Mouse (Mus musculus) neural tube, embryonic 15.5 days (tissue): ENCODE measurements around the gene 4930455H04Rik. TPM values are rescaled to one million over a fixed set of nuclear protein-coding genes. Genes with fewer than 3 reads are reported as not detected.

Experiments used
- ATAC-seq: fragments of 200-750 bp; cut with Nextera tagmentation; 2 replicates; pipeline ENCODE4 v1.8.0; 2017; ENCODE audit warnings: mild to moderate bottlenecking, moderate TSS enrichment, moderate library complexity; ENCODE audit not compliant: low FRiP score
- H3K27ac ChIP-seq: fragments of 300-500 bp; sonication (generic); replicated peaks from 2 replicates; pipeline ENCODE4 v1.5.1; 2015; ENCODE audit warnings: mild to moderate bottlenecking, inconsistent platforms
- H3K27me3 ChIP-seq: fragments of 300-500 bp; sonication (generic); replicated peaks from 2 replicates; pipeline ENCODE4 v1.6.1; 2015; ENCODE audit warnings: inconsistent platforms
- H3K36me3 ChIP-seq: fragments of 300-500 bp; sonication (generic); 2 replicates; pipeline ENCODE4 v1.6.1; 2015; ENCODE audit warnings: inconsistent platforms
- H3K4me1 ChIP-seq: fragments of 300-500 bp; sonication (generic); 2 replicates; pipeline ENCODE4 v1.6.1; 2015; ENCODE audit warnings: inconsistent platforms
- H3K4me2 ChIP-seq: fragments of 300-500 bp; sonication (generic); 2 replicates; pipeline ENCODE4 v1.6.1; 2015; ENCODE audit warnings: inconsistent platforms, mild to moderate bottlenecking, moderate library complexity
- H3K4me3 ChIP-seq: fragments of 300-500 bp; sonication (generic); replicated peaks from 2 replicates; pipeline ENCODE4 v1.5.1; 2015; ENCODE audit warnings: mild to moderate bottlenecking, inconsistent platforms
- H3K9ac ChIP-seq: fragments of 300-500 bp; sonication (generic); replicated peaks from 2 replicates; pipeline ENCODE4 v1.6.1; 2015; ENCODE audit warnings: mild to moderate bottlenecking, inconsistent platforms
- H3K9me3 ChIP-seq: fragments of 300-500 bp; sonication (generic); replicated peaks from 2 replicates; pipeline ENCODE4 v1.6.1; 2016; ENCODE audit warnings: inconsistent platforms
- WGBS: fragments of 180-500 bp; shearing (Covaris S2); methylation state at CpG from one replicate; pipeline ENCODE4 v1.1.7; 2015; ENCODE audit warnings: mixed read lengths; 5-methylcytosine and 5-hydroxymethylcytosine counted together
- polyA plus RNA-seq: library from polyadenylated mRNA; unstranded; fragments of >200 nt; fragmentation: Nextera tagmentation; extraction: Ambion mirVana; gene quantifications from 2 replicates; pipeline ENCODE4 v1.2.1, GENCODE M21; 2015

The 4930455H04Rik gene
- polyA plus RNA-seq, 1 experiment from 2014 or later = not detected

DNA sequence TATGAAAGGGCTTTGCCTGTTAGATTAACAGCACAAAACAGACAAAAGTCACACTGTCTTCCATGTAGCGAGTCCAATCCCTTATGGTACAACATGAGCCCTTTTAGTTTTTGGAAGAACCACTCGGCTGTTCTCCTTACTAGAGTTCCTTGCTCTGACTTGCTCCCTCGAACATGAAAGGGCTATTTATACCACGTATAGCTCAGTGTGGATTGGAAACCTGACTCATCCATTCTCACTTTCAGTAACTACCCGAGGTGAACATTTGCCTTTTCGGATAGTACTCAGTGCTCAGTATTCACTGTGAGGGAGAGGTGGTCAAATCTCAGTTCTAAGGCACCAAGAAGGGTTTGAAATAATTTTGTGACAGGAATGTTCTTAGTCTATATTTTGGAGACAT is 35.3 kb downstream of the 4930455H04Rik start:
- Histone ChIP-seq H3K4me1 (peaks cover 13% of the 10 kb centered on the region), H3K27ac (no peak overlapping the region), H3K9ac (no peak overlapping the region), H3K4me3 (no peak overlapping the region), H3K27me3 (0 out of 2 replicates have a peak, but pooled peaks cover 4% of the 10 kb centered on the region), H3K36me3 (no peaks in the 10 kb centered on the region), H3K9me3 (no peaks in the 10 kb centered on the region), H3K4me2 (no peak overlapping the region)
- no peak for ATAC-seq
- WGBS = 81% methylated on average over 6 of the region's 6 CpGs

DNA sequence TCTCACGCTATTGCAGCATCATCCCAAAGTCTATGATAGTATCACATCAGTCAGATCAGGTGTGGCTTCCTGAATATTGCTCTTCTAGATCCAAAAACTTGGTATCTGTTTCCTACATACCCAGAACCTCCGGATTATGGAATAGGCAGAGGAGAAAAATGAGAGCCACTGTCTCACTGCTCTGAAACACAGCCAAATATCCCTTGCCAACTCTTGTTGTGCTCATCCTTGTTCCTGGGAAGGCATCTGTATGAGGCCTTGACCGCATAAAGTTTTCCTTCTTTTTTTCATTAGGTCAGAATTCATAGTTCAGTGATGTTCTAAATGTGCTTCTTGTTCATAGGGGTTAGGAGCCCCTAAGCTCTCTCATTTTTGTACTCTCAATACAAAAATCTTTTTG is 38.6 kb downstream of the 4930455H04Rik start:
- ATAC-seq = no peak
- WGBS = 96% methylated on average over 3 of the region's 3 CpGs

DNA sequence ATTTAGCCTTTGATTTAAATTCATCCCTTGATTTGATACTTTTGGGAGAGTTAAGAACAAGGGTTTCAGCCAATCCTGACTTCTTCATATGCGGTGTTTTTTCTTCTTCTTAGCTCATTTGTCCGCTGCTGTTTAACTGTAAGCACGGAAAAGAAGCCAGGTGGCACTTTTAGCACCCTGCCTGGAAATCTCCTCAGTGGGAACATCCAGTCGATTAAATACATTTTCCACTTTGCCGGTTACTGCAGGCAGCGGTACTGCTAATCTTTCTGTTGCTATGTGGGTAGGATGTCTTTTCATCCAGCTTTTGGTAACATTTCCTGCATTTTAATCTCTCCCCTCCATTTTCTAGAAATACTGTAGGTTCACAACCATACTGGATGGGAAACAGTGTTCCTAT is 39.3 kb downstream of the 4930455H04Rik start:
- 48% methylated on average over 6 of the region's 6 CpGs for WGBS
- no peaks in the 10 kb centered on the region for H3K36me3 ChIP-seq
- no peak overlapping the region for H3K4me3 ChIP-seq
- ATAC-seq = no peak
- H3K4me1 ChIP-seq = peaks cover under 1% of the 10 kb centered on the region; the same call in 1 of the 2 replicates
- H3K9me3 ChIP-seq = no peaks in the 10 kb centered on the region
- H3K9ac ChIP-seq = no peak overlapping the region
- H3K27ac ChIP-seq = no peak overlapping the region
- 0 out of 2 replicates have a peak, but pooled peaks cover 4% of the 10 kb centered on the region for H3K27me3 ChIP-seq
- H3K4me2 ChIP-seq = no peak overlapping the region

More for the DNA sequence above, 38.6 kb downstream of the 4930455H04Rik start:
- Histone ChIP-seq H3K27me3 (0 out of 2 replicates have a peak, but pooled peaks cover 4% of the 10 kb centered on the region), H3K4me3 (no peak overlapping the region), H3K4me2 (no peak overlapping the region), H3K4me1 (peaks cover 8% of the 10 kb centered on the region), H3K9ac (no peak overlapping the region), H3K27ac (no peak overlapping the region), H3K9me3 (no peaks in the 10 kb centered on the region), H3K36me3 (no peaks in the 10 kb centered on the region)

DNA sequence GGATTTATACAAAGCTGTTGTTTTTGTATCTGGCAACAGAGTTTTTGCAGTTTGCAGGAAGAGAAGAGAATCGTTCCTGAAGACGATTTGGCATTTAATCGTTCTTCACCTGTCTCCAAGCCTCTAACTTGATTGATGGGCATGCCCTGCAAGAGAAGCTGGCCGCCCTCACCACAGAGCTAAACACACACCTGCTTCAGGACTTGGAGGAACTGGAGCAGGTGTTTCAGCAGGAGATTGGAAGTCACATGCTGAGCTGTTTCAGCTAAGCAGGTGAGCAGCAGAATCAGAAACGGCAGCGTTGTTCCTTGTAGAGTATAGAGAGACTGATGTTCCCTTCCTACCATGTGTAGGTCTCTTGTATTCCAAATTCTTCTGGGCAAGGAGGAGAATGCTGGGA is 42.1 kb downstream of the 4930455H04Rik start:
- WGBS = 77% methylated on average over 6 of the region's 6 CpGs
- no peak overlapping the region for H3K27ac ChIP-seq
- no peaks in the 10 kb centered on the region for H3K36me3 ChIP-seq
- H3K9ac ChIP-seq = no peak overlapping the region
- no peak for ATAC-seq
- H3K27me3 ChIP-seq = no peaks in the 10 kb centered on the region
- H3K4me1 ChIP-seq = no peaks in the 10 kb centered on the region
- no peaks in the 10 kb centered on the region for H3K9me3 ChIP-seq
- no peak overlapping the region for H3K4me2 ChIP-seq
- no peak overlapping the region for H3K4me3 ChIP-seq

DNA sequence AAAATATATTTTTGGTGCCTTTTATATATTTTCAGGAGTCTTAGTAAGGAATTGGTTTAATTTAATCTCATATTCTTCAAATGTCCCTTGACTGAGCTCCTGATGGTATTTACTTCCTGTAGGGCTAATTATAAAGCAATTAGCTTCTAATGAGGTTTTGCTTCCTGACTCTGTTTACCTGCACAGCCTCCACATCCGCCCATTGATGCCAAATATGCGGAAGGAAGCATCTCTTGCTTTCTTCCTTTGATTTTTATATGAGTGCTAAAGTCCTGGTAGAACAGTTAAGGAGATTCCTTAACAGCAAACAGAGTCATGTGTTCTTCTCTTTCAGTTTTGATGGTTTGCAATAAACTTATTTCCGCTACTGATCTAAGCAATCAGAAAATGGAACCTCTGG is 52.3 kb downstream of the 4930455H04Rik start:
- H3K9ac ChIP-seq = no peak overlapping the region
- no peaks in the 10 kb centered on the region for H3K27me3 ChIP-seq
- H3K4me2 ChIP-seq = no peak overlapping the region
- H3K9me3 ChIP-seq = peaks cover 4% of the 10 kb centered on the region; the same call in 1 of the 2 replicates
- ATAC-seq = no peak
- H3K4me1 ChIP-seq = no peaks in the 10 kb centered on the region
- H3K27ac ChIP-seq = no peak overlapping the region
- no peak overlapping the region for H3K4me3 ChIP-seq
- WGBS = 92% methylated on average over 3 of the region's 3 CpGs
- no peaks in the 10 kb centered on the region for H3K36me3 ChIP-seq

- 48% methylated on average over 7 of the region's 7 CpGs for WGBS
- H3K4me3 ChIP-seq = no peak overlapping the region
- no peak overlapping the region for H3K4me2 ChIP-seq
- ATAC-seq = no peak
- H3K36me3 ChIP-seq = no peaks in the 10 kb centered on the region
- H3K4me1 ChIP-seq = no peaks in the 10 kb centered on the region
- H3K9me3 ChIP-seq = peaks cover 4% of the 10 kb centered on the region; the same call in 1 of the 2 replicates
- H3K27ac ChIP-seq = no peak overlapping the region
- no peak overlapping the region for H3K9ac ChIP-seq
- H3K27me3 ChIP-seq = no peaks in the 10 kb centered on the region
These were observed 53.8 kb downstream of the 4930455H04Rik start for GRCm38 (mm10) chr3:117021907-117022306.

GRCm38 (mm10) chr3:117024111-117024510 is 56.0 kb downstream of the 4930455H04Rik start:
- Histone ChIP-seq H3K4me2 (no peak overlapping the region), H3K4me3 (no peak overlapping the region), H3K27ac (no peak overlapping the region), H3K4me1 (no peaks in the 10 kb centered on the region), H3K27me3 (no peaks in the 10 kb centered on the region), H3K9ac (no peak overlapping the region), H3K9me3 (no peaks in the 10 kb centered on the region), H3K36me3 (no peaks in the 10 kb centered on the region)
- 80% methylated on average over 1 of the region's 1 CpGs for WGBS
- no peak for ATAC-seq

DNA sequence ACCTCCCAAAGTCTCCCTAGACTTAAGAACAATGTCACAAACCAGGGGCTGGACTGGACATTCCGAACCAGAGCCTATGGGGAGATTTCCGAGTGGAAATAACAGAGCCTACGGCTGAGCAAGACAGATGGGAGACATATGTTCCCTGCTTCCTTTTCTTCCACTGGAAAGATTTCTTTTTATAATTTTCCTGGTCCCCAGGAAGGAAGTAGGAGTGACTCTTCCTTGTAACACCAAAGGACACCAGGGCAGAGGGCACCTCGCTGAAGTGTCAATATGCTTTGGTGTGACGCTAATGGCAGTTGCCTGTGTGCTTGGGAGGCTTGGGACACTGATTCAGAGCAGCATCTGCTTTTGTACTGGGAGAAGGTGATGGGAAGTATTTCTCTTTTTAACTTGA is 56.5 kb downstream of the 4930455H04Rik start:
- Histone ChIP-seq H3K27me3 (no peaks in the 10 kb centered on the region), H3K27ac (no peak overlapping the region), H3K36me3 (no peaks in the 10 kb centered on the region), H3K4me2 (no peak overlapping the region), H3K9me3 (no peaks in the 10 kb centered on the region), H3K4me1 (no peaks in the 10 kb centered on the region), H3K9ac (no peak overlapping the region), H3K4me3 (no peak overlapping the region)
- no peak for ATAC-seq
- WGBS = 83% methylated on average over 5 of the region's 5 CpGs

DNA sequence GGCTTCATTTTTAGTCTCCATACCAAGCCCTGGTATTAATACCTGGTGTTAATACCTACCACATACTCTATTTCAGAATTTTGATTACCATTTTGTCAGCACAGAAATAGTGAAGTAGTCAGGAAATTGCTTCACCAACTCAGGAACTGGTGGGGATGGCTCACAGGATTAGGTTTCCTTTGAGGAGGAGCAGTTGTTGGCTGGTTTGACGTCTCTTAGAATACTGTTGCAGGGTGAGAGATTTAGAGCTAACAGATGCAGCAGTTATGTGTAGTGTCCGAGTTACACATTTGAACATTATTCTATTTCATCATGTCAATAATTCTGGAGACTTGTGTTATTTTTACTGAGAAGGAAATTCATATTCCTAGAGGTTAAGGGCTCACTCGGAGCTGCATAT is 57.4 kb downstream of the 4930455H04Rik start:
- Histone ChIP-seq H3K27ac (no peak overlapping the region), H3K4me1 (no peaks in the 10 kb centered on the region), H3K4me3 (no peak overlapping the region), H3K9me3 (no peaks in the 10 kb centered on the region), H3K27me3 (no peaks in the 10 kb centered on the region), H3K9ac (no peak overlapping the region), H3K4me2 (no peak overlapping the region), H3K36me3 (no peaks in the 10 kb centered on the region)
- 81% methylated on average over 3 of the region's 3 CpGs for WGBS
- ATAC-seq = no peak

Other genes starting within 250 kb of the 4930455H04Rik start
- gene Agl, start 160.1 kb upstream of the 4930455H04Rik start, polyA plus RNA-seq = 17.0 TPM in 2 replicates
- gene Frrs1, start 108.8 kb upstream of the 4930455H04Rik start, polyA plus RNA-seq = 5.3 and 10.1 TPM in 2 replicates
- gene Palmd, start 720 bp downstream of the 4930455H04Rik start, polyA plus RNA-seq = 7.2 and 7.3 TPM in 2 replicates